Mouse (Mus musculus) urinary bladder, postnatal 14 days (tissue): ENCODE data around the gene Med12.
A peak's percentile ranks its signal among the peaks of the same experiment; 100 is the strongest.
"Not testable (repeated sequence)": the region's sequence is repeated elsewhere in the genome, so short reads cannot be mapped to it uniquely, and the experiment has no call there.

Experiments used
- DNase-seq: peaks from one replicate; pipeline ENCODE4 v3.0.0; 2021; ENCODE audit warnings: low spot score

Med12 gene

GRCm38 (mm10) chrX:101299473-101300426, 25.9 kb downstream of the Med12 start:
- DNase-seq, result no peak

GRCm38 (mm10) chrX:101300427-101301030, 26.7 kb downstream of the Med12 start:
- DNase-seq, result no peak

- no peak for DNase-seq
These were observed 27.8 kb downstream of the Med12 start for GRCm38 (mm10) chrX:101301654-101302053.

GRCm38 (mm10) chrX:101304646-101305045, 30.8 kb downstream of the Med12 start:
- DNase-seq, result no peak

GRCm38 (mm10) chrX:101309299-101309698, 35.5 kb downstream of the Med12 start:
- DNase-seq, result no peak

GRCm38 (mm10) chrX:101313625-101314359, 40.0 kb downstream of the Med12 start:
- no peak for DNase-seq

GRCm38 (mm10) chrX:101319775-101320174, 45.9 kb downstream of the Med12 start:
- DNase-seq, result no peak

- DNase-seq, result no peak
These were observed 52.4 kb downstream of the Med12 start for GRCm38 (mm10) chrX:101325989-101326899.

GRCm38 (mm10) chrX:101329372-101330028, 55.7 kb downstream of the Med12 start:
- peak; percentile 54 for DNase-seq

- DNase-seq, result no peak
These were observed 58.2 kb downstream of the Med12 start for GRCm38 (mm10) chrX:101332031-101332374.

- peak; percentile 78 for DNase-seq
These were observed 58.8 kb downstream of the Med12 start for GRCm38 (mm10) chrX:101332375-101333211.

- no peak for DNase-seq
These were observed 60.8 kb downstream of the Med12 start for GRCm38 (mm10) chrX:101334606-101335005.

- DNase-seq, result no peak
These were observed 64.8 kb downstream of the Med12 start for GRCm38 (mm10) chrX:101338666-101339065.

GRCm38 (mm10) chrX:101342837-101343236, 69.0 kb downstream of the Med12 start:
- DNase-seq, result not testable (repeated sequence)

GRCm38 (mm10) chrX:101345456-101345855, 71.6 kb downstream of the Med12 start:
- no peak for DNase-seq

GRCm38 (mm10) chrX:101346475-101346874, 72.6 kb downstream of the Med12 start:
- no peak for DNase-seq
